Mouse (Mus musculus) urinary bladder, postnatal 0 days (tissue): ENCODE results near the gene Gm7030. TPM values are rescaled to one million over a fixed set of nuclear protein-coding genes. Genes with fewer than 3 reads are reported as not detected.

Experiments used
- polyA plus RNA-seq: library from polyadenylated mRNA; unstranded; fragments of >200 nt; fragmentation: Nextera tagmentation; extraction: Ambion mirVana; gene quantifications from 2 replicates; pipeline ENCODE4 v1.2.1, GENCODE M21; 2015

The Gm7030 gene
- not detected in 2 replicates for polyA plus RNA-seq

GRCm38 (mm10) chr17:36128968-36129817 is at the start of gene Gm7030:
Gene Gm7030 (minus strand): TSS chr17:36129425.

GRCm38 (mm10) chr17:36168039-36168652 is 38.9 kb upstream of the Gm7030 start, which contains the start of gene Gm8909:
Gene Gm8909 (minus strand): TSS chr17:36168537.

GRCm38 (mm10) chr17:36121352-36122020 is 7.7 kb downstream of the Gm7030 start, which contains the start of gene Gm19684:
Gene Gm19684 (plus strand): TSS chr17:36121678.

Other genes starting within 250 kb of the Gm7030 start
- gene Dhx16, start 249.6 kb downstream of the Gm7030 start, polyA plus RNA-seq = 15.8 and 18.3 TPM in 2 replicates
- gene 2310061I04Rik, start 232.0 kb downstream of the Gm7030 start, polyA plus RNA-seq = 12.6 and 13.9 TPM in 2 replicates
- gene Atat1, start 219.3 kb downstream of the Gm7030 start, polyA plus RNA-seq = 19.0 and 19.2 TPM in 2 replicates
- 78.1 and 88.8 TPM in 2 replicates for gene Mrps18b, start 213.0 kb downstream of the Gm7030 start, polyA plus RNA-seq
- 13.6 and 15.3 TPM in 2 replicates for gene Ppp1r10, start 213.0 kb downstream of the Gm7030 start, polyA plus RNA-seq
- gene Abcf1, start 159.7 kb downstream of the Gm7030 start, polyA plus RNA-seq = 44.1 and 56.8 TPM in 2 replicates
- gene Gnl1, start 149.6 kb downstream of the Gm7030 start, polyA plus RNA-seq = 32.5 and 34.2 TPM in 2 replicates
- 11.1 and 12.2 TPM in 2 replicates for gene Prr3, start 149.2 kb downstream of the Gm7030 start, polyA plus RNA-seq
- gene H2-T24, start 108.9 kb downstream of the Gm7030 start, polyA plus RNA-seq = 2.4 and 2.6 TPM in 2 replicates
- 31.2 and 41.0 TPM in 2 replicates for gene H2-T23, start 96.6 kb downstream of the Gm7030 start, polyA plus RNA-seq
- 32.7 and 34.7 TPM in 2 replicates for gene H2-T22, start 86.7 kb downstream of the Gm7030 start, polyA plus RNA-seq
- gene Gm6034, start 86.5 kb downstream of the Gm7030 start, polyA plus RNA-seq = 0.10 TPM in 1 of 2 replicates, not detected in the other
- gene Gm11127, start 71.1 kb downstream of the Gm7030 start, polyA plus RNA-seq = not detected in 2 replicates
- gene Gm19684, start 7.7 kb downstream of the Gm7030 start, polyA plus RNA-seq = not detected in 2 replicates
- gene Gm8909, start 39.1 kb upstream of the Gm7030 start, polyA plus RNA-seq = not detected in 2 replicates
- not detected in 2 replicates for gene H2-T3, start 60.9 kb upstream of the Gm7030 start, polyA plus RNA-seq
- gene Rpp21, start 128.6 kb upstream of the Gm7030 start, polyA plus RNA-seq = 85.5 and 95.5 TPM in 2 replicates
- 7.5 TPM in 2 replicates for gene Trim39, start 142.8 kb upstream of the Gm7030 start, polyA plus RNA-seq
- gene H2-M10.2, start 157.1 kb upstream of the Gm7030 start, polyA plus RNA-seq = not detected in 2 replicates
- gene H2-M10.1, start 196.7 kb upstream of the Gm7030 start, polyA plus RNA-seq = not detected in 2 replicates
- gene H2-M10.3, start 239.0 kb upstream of the Gm7030 start, polyA plus RNA-seq = not detected in 2 replicates